Mouse (Mus musculus) spleen, adult 2 months (tissue): ENCODE results near the gene Nkx6-1. TPM values are rescaled to one million over a fixed set of nuclear protein-coding genes. Genes with fewer than 3 reads are reported as not detected.

ENCODE experiments used
- DNase-seq, 2 experiments: peaks; one replicate each; pipeline versions ENCODE4 v3.0.0 to v3.0.0-alpha.2; 2012 to 2021; ENCODE audit warnings: low spot score in 2 of 2, low read depth in 1 of 2
- H3K27ac ChIP-seq: fragments of 200-500 bp; 2 replicates; pipeline ENCODE4 v1.5.1; 2012; ENCODE audit warnings: low read length, inconsistent platforms; ENCODE audit not compliant: insufficient read depth
- H3K27me3 ChIP-seq: fragments of 200-500 bp; 2 replicates; pipeline ENCODE4 v1.6.1; 2012; ENCODE audit warnings: mild to moderate bottlenecking, moderate library complexity, low read length, inconsistent platforms; ENCODE audit not compliant: control insufficient read depth, insufficient read depth
- H3K36me3 ChIP-seq: fragments of 200-500 bp; 2 replicates; pipeline ENCODE4 v1.6.1; 2012; ENCODE audit warnings: mild to moderate bottlenecking, low read length, inconsistent platforms; ENCODE audit not compliant: control insufficient read depth, insufficient read depth
- H3K4me1 ChIP-seq: fragments of 200-500 bp; 2 replicates; pipeline ENCODE4 v1.6.1; 2011; ENCODE audit warnings: inconsistent platforms; ENCODE audit not compliant: control insufficient read depth, insufficient read depth, insufficient read length
- H3K4me3 ChIP-seq: fragments of 200-500 bp; 2 replicates; pipeline ENCODE4 v1.5.1; 2011; ENCODE audit warnings: mild to moderate bottlenecking, inconsistent platforms; ENCODE audit not compliant: insufficient read depth, insufficient read length; ENCODE audit errors: extremely low read depth
- CTCF ChIP-seq: fragments of 200-500 bp; IDR thresholded peaks from 2 replicates; pipeline ENCODE4 v1.5.1; 2011; ENCODE audit warnings: mild to moderate bottlenecking, inconsistent platforms; ENCODE audit not compliant: insufficient read depth, insufficient read length, insufficient replicate concordance; ENCODE audit errors: extremely low read depth
- POLR2A ChIP-seq: fragments of 200-500 bp; IDR thresholded peaks from 2 replicates; pipeline ENCODE4 v1.6.1; 2011; ENCODE audit warnings: low read depth, low read length, inconsistent platforms
- WGBS: fragments of 180-500 bp; shearing (Covaris S2); methylation state at CpG from one replicate; pipeline ENCODE4 v1.1.7; 2018; 5-methylcytosine and 5-hydroxymethylcytosine counted together
- polyA plus RNA-seq: library from polyadenylated mRNA; depleted of rRNA; stranded (reverse); fragments of >200 nt; gene quantifications from 2 replicates; pipeline ENCODE4 v1.2.3, GENCODE M21; 2012

Nkx6-1 gene
- polyA plus RNA-seq, 1 experiment: not detected

DNA sequence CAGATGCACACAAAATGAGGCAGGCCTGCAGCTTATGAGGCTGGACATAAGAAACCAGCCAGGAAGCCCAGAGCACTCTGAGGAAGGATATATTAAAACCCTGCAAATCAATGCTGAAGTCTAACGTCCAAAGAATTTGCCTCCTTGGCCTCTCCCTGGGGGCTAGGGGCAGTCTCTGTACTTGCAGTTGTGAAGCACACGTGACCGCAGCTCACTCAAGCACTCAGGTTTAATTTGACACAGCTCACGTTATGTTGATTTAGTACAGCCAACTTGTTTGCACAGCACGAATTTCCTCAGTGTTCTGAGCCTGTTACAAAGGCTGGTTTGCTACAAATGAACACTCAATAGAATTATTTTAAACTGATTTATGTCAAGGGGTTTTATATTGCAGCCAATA is 18.5 kb upstream of the Nkx6-1 start:
- 64% methylated on average over 5 of the region's 5 CpGs for WGBS
- TF ChIP-seq POLR2A (no peak), CTCF (no peak)

DNA sequence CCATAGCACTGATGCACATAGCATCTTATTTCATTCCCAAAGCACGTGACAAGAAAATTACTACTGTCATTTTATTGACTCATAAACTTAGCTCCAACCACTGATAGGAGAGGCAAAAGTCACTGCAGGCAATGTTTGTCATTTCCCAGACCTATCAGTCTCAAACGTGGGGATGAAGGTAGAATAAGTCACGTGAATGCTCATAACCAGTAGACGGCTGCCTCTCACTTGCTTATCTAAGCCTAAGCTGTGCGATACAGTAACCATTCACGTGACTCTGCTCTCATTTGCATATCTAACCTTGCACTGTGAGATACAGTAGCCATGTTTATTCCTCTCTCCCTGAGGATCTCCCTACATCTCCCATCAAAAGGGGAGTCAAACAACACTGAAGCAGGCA is 15.5 kb upstream of the Nkx6-1 start:
- no peak for DNase-seq
- Histone ChIP-seq H3K27me3 (no peaks in the 10 kb centered on the region), H3K27ac (no peak overlapping the region), H3K4me3 (no peak overlapping the region), H3K4me1 (no peaks in the 10 kb centered on the region), H3K36me3 (no peaks in the 10 kb centered on the region)
- TF ChIP-seq CTCF (no peak), POLR2A (no peak)
- 73% methylated on average over 6 of the region's 6 CpGs for WGBS

More for the DNA sequence above, 18.5 kb upstream of the Nkx6-1 start:
- Histone ChIP-seq H3K27me3 (no peaks in the 10 kb centered on the region), H3K4me1 (no peaks in the 10 kb centered on the region), H3K4me3 (no peak overlapping the region), H3K27ac (no peak overlapping the region), H3K36me3 (no peaks in the 10 kb centered on the region)
- no peak for DNase-seq

DNA sequence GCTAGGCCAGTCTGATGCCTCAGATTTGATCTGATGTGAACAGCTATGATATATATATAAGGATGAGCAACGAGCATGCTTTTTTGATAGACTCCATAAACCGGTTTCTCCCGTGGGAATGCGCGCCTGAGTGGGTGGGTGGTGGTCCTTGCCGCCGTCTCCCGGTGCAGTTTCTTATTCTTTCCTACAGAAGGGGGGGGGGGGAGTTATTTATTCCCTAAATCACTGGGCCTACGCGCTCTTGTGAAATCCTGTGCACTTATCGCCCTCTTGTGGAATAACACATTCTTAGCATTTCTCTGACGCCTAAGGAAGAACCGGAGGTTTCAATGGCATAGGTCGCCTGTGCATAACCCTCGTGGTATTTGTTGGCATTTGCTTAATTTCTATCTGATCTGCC is 4.6 kb upstream of the Nkx6-1 start:
- Histone ChIP-seq H3K36me3 (no peaks in the 10 kb centered on the region), H3K4me3 (no peak overlapping the region), H3K27me3 (peaks cover 22% of the 10 kb centered on the region), H3K4me1 (peaks cover 3% of the 10 kb centered on the region), H3K27ac (no peak overlapping the region)
- DNase-seq: no peak
- TF ChIP-seq POLR2A (no peak), CTCF (no peak)
- 5% methylated on average over 15 of the region's 15 CpGs for WGBS

DNA sequence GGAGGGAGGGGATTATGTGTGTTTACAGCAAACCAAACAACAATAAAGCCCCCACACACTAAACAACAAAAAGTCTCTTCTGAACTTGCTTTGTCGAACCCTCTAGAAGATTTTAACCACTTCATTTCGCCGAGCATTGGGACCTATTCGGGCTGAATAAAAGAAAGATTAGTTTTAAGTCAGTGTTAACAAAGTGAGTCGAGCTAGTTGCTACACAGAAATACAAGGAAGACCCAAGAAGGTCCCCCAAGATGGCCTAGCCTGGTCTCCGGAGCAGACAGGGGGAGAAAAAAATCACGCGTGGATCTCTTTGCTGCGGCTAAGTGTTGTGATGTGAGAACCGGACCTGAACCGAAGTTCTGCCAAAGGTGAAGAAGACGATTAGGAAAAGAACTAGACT is 3.7 kb upstream of the Nkx6-1 start:
- WGBS: 10% methylated on average over 12 of the region's 12 CpGs
- no peak for DNase-seq

DNA sequence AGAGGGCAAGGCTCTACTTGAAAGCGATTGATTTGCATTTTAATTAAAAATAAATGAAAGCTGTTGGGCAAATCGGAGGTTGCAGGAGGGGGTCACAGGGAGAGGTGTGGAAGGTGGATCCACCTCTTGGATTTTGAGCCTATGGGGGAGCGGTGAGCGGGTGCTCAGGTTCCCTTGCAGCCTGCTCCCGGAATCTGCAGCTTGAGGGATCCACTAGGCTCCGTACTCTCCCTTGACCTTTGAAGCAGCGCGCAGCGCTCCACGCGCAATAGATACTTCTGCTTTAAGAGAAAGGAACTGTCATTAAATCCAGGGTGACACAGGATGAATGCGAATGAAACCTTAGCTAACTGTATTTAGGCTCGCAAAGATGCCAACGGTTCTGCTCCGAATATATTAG is 3.2 kb upstream of the Nkx6-1 start:
- Histone ChIP-seq H3K4me3 (no peak overlapping the region), H3K36me3 (no peaks in the 10 kb centered on the region), H3K27me3 (peaks cover 34% of the 10 kb centered on the region), H3K27ac (no peak overlapping the region), H3K4me1 (peaks cover 5% of the 10 kb centered on the region)
- DNase-seq: no peak
- no peak for TF ChIP-seq CTCF
- no peak for TF ChIP-seq POLR2A
- WGBS: 4% methylated on average over 15 of the region's 15 CpGs

More for the DNA sequence above, 3.7 kb upstream of the Nkx6-1 start:
- H3K36me3 ChIP-seq: no peaks in the 10 kb centered on the region
- H3K27me3 ChIP-seq: peaks cover 31% of the 10 kb centered on the region
- no peak overlapping the region for H3K27ac ChIP-seq
- TF ChIP-seq POLR2A: no peak
- H3K4me3 ChIP-seq: no peak overlapping the region
- peaks cover 5% of the 10 kb centered on the region for H3K4me1 ChIP-seq

DNA sequence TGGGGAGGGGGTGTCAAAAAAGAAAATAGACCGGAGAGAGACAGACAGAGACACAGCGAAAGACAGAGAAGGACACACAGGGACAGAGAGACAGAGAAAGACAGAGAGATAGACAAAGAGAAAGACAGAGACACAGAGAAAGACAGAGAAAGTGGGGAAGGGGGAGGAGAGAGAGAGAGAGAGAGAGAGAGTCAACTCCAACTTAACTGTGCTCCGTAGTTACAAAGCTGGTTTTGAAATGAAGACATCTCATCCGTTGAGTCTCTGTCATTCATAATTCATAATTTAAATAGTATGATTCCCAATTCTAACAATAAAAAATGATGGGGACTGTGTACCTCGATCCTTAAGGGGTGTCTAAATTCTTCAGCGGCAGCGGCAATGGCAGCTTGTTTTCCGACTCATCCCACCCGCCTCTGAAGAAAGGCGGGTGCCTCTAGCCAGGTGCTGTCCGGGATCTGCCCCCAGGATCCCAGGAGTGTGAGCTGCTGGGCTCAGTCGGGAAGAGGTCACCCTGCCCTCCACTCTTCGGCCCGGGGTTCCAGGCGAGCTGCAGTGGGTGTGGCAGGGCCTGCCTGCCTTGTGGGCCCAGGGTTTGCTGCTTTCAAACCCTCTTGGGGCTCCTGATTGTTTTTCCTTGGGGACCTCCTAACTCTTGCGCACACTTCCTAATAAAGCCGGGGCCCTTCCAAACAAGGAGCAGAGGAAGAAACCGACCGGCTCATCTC is 2.6 kb upstream of the Nkx6-1 start:
- TF ChIP-seq POLR2A (no peak), CTCF (no peak)
- Histone ChIP-seq H3K27ac (no peak overlapping the region), H3K27me3 (peaks cover 40% of the 10 kb centered on the region), H3K4me3 (no peak overlapping the region), H3K4me1 (peaks cover 5% of the 10 kb centered on the region), H3K36me3 (no peaks in the 10 kb centered on the region)
- no peak for DNase-seq
- 8% methylated on average over 19 of the region's 19 CpGs for WGBS

DNA sequence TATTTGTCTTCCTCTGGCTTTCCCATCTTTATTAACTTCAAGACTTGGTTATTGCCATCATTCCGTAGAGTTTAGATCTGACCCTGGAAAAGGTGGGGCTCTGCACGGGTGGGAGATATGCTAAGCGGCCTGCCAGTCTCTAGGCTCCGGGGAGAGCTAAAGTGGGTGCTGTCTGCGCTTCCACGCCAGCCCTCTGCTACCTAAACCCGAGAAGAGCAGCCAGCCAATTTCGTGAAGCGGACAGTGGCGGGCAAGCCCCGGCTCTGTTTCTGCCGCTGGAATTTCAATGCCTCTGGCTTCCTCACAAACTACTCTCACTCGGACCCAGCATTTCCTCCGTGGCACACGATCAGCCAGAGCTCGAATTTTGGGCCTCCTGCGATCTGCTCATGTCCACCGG is 1.9 kb upstream of the Nkx6-1 start:
- peaks cover 41% of the 10 kb centered on the region for H3K27me3 ChIP-seq
- no peak overlapping the region for H3K27ac ChIP-seq
- 6% methylated on average over 18 of the region's 18 CpGs for WGBS
- H3K4me1 ChIP-seq: peaks cover 5% of the 10 kb centered on the region
- TF ChIP-seq CTCF (no peak), POLR2A (no peak)
- no peaks in the 10 kb centered on the region for H3K36me3 ChIP-seq
- no peak for DNase-seq
- H3K4me3 ChIP-seq: no peak overlapping the region
